Mouse (Mus musculus) layer of hippocampus, postnatal 25 days (tissue): ENCODE results near the gene Hrk. TPM values are rescaled to one million over a fixed set of nuclear protein-coding genes. Genes with fewer than 3 reads are reported as not detected.
A peak's percentile ranks its signal among the peaks of the same experiment; 100 is the strongest.

Experiments used
- DNase-seq, 2 experiments: peaks; one replicate each; pipeline ENCODE4 v3.0.0; 2022; ENCODE audit warnings: mixed read lengths in 2 of 2, low spot score in 1 of 2; ENCODE audit errors: extremely low spot score in 1 of 2
- total RNA-seq, 2 experiments: library from RNA; stranded (reverse); gene quantifications; 2 replicates each; pipeline ENCODE4 v1.2.3; 2021

Gene Hrk
- 10 to 100 TPM; 32.8 to 36.2 TPM for total RNA-seq

DNA sequence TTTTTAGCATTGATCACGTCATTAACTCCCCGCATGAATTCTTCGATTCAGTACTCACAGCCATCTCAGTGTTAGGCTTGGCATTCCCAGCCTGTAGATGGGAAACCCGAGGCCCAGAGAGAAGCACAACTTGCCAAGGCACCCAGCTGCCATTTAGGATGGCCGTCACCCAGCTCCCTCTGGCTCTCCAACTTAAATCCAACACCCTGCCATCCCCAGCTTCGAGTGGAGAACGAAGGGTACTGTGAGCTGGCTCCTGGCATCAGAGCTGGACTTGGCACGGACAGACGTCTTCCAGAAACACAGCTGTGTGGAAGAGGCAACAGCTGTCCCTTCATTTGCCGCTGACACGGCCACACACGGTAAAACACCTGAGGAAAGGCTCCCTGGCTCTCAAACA, at the start of gene Hrk:
TSS of gene Hrk (plus strand) at position 68 of the 400 bp plus-strand sequence.
- no peak for DNase-seq

DNA sequence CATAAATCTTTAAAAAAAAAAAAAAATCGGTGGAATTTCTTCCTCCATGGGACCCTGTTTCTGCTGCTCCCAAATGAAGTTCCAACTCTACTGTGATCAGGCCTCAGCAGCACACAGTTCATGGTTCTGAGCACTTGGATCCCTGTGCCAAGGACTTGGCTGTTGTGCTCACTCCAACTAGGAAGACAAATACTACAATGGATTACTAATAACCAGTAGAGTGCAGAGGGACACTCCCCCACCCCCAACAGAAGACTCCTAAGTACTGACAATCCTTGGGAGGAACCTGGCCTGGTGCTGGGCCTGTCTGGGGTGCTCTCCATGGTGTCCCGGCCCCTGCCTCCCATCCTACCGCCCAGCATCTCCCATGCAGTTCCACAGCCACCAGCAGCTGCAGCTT, 46.1 kb upstream of the Hrk start:
- no peak for DNase-seq

GRCm38 (mm10) chr5:118118922-118119321, 45.5 kb upstream of the Hrk start:
- DNase-seq: no peak

- no peak for DNase-seq
Observed at GRCm38 (mm10) chr5:118120670-118121069, 43.8 kb upstream of the Hrk start.

DNA sequence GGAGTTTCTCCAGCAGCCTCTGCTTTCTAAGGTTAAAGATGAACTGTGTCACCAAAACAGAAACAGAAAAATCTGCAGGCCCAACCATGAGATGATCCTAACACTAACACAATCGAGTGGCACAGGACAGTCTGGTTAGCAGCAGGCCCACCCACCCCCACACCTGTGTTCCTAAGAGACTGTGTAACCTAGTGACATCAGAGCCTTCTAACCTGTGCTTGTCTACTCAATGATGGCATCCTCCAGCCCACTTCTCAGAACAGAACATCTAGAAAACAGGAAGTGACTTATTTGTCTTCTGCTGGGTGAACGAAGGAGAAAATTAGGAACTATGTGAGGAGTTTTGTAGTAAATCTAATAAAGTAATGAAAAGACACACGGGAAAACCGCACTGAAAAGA, 42.5 kb upstream of the Hrk start:
- no peak for DNase-seq

DNA sequence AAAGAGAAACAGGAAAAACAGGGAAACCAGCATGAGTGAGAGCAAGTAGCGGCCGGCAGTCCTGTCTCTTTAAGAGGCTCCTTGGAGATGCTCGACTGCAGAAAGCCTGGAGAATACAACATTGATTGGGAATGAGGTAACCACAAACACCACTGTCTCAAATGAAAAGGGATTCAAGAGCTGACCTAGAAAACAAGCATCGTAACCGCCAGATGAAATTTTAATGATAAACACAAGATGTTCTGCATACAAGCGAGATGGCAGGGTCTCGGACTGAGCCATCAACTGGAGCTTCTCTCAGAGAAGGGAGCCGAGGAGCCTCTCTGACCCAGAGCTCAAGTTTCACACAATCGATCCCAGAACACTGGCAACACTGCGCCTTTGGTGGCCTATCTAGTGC, 41.4 kb upstream of the Hrk start:
- no peak for DNase-seq

GRCm38 (mm10) chr5:118126671-118127070, 37.8 kb upstream of the Hrk start:
- no peak for DNase-seq

DNA sequence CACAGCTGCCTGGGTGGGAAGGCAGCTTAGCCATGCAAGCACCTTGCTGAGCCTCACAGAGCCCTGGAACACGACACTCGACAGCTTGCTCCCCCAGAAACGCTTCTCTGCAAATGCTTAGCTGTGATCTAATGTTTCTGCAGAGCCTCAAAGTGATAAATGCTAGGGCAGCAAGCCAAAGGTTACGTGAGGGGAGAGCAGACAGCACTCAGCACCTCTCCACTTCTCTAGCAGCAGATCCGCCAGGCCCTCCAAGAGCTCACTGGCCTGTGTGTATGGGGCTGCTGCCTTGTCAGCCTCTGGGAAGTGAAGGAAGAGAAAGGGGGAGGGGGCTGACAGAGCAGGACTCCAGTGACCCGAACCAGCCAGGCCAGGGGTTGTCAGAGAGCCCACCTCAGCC, 36.2 kb upstream of the Hrk start:
- DNase-seq: no peak

GRCm38 (mm10) chr5:118128651-118129050, 35.8 kb upstream of the Hrk start:
- no peak for DNase-seq

GRCm38 (mm10) chr5:118136391-118136790, 28.1 kb upstream of the Hrk start:
- DNase-seq: no peak

DNA sequence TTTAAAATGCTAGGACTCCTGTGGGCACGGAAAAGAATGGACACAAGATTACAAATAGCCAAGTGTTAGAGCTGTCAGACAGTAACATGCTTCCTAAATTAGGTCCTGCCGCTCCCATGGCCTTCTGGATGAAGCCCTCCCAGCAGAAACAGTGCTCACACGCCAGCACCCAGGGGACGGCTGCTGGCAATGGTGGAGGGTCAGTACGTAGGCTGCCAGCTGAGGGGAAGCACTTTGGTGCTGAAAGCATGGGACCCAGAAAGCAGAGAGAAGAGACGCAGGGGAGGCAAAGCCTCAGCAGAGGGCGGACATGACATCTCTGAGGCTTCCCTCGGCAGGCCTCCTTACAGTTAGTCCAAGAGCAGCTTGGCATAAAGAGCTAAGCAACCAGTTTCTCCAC, 24.8 kb upstream of the Hrk start:
- no peak for DNase-seq

- no peak for DNase-seq
Observed at GRCm38 (mm10) chr5:118142471-118142870, 22.0 kb upstream of the Hrk start.

GRCm38 (mm10) chr5:118143211-118144026, 21.0 kb upstream of the Hrk start:
- DNase-seq: no peak

DNA sequence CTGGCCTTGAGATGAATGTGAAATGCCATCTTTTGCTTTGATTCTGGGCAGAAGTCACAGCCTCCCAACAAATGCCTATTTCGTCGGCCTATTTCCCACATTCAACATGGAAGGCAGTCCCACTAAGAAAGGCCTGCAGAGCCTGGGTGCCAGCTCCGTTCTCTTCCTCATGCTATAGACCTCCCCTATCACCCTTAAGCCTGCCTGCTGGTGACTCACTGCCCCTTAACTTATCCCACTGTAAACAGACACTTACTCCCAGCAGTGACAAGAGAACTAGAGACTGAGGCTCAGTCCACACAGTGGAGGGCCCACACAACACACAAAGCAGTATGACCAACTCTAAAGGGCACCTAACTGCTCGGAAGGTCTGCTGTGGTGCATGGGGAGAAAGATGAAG, 20.1 kb upstream of the Hrk start:
- no peak for DNase-seq

GRCm38 (mm10) chr5:118144770-118145169, 19.7 kb upstream of the Hrk start:
- no peak for DNase-seq

- no peak for DNase-seq
Observed at GRCm38 (mm10) chr5:118145458-118145857, 19.0 kb upstream of the Hrk start.

DNA sequence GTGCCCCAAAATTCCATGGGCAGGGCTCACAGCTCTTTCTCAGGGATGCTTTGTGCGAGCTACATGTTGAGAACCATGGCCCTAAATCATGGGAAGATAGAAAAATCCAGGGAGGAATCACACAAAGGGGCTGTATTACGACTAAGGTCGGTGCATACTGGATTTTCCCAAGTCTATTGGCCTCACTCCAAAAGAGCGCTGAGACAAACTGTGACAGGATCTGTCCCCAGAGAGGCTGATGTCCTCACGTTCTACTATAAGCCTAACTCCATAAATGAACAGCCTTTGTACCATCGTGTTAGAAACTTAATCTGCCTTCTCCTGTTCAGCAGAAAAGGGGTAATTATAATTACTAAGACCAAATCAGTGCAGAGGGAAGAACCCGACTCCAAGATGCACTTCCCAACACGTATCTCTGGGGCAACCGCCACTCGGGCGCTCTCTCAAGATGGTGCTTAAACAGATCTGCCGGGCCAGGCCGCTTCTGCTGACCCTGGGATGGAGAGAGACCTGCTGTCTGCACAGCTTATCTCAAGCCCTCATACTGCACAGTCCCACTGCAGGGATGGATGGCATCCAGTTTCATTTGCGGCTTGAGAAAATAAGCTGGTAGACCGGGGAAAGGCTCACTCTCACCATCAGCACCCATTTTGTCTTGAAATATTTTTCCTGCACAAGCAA, 18.3 kb upstream of the Hrk start:
- no peak for DNase-seq

GRCm38 (mm10) chr5:118147264-118147663, 17.2 kb upstream of the Hrk start:
- no peak for DNase-seq

- no peak for DNase-seq
Observed at GRCm38 (mm10) chr5:118149711-118150110, 14.7 kb upstream of the Hrk start.

- DNase-seq: peak; percentile 78 to 83
Observed at GRCm38 (mm10) chr5:118154839-118155564, 9.4 kb upstream of the Hrk start, which contains the start of gene Fbxw8. TSS of gene Fbxw8 (minus strand) at chr5:118155464.

- no peak for DNase-seq
Observed at GRCm38 (mm10) chr5:118155565-118155947, 8.9 kb upstream of the Hrk start.
